Mouse (Mus musculus) spleen, postnatal 14 days (tissue): ENCODE measurements at regions not wholly inside any gene's neighbourhood (a gene's known extent, or its start where the extent isn't known, plus 50 kb on each side); places are given as distances from the start of the nearest gene placed in this dataset.

Experiments used
- DNase-seq, 2 experiments: peaks; one replicate each; pipeline ENCODE4 v3.0.0; 2021 to 2022; ENCODE audit warnings: low spot score in 2 of 2

DNA sequence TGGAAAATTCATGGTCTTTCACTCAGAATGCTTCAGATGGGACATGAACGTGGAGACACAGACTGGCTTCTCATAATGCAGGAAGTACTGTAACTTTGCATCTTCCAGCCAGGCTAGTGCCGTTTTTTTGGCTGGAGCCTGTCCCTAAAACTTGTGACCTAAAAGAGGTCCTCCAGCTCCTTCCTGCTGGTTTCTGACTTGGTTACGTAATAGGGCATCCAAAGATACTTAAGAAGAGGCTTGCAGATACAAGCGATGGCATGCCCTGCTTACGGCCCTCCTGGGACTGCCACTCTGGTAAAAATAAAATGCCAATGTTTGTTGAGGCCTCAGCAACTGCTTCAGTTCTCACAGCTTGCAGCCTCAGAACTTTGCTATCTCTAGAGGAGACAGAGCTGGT is 177.3 kb upstream of the Arl4c start:
- DNase-seq = no peak

DNA sequence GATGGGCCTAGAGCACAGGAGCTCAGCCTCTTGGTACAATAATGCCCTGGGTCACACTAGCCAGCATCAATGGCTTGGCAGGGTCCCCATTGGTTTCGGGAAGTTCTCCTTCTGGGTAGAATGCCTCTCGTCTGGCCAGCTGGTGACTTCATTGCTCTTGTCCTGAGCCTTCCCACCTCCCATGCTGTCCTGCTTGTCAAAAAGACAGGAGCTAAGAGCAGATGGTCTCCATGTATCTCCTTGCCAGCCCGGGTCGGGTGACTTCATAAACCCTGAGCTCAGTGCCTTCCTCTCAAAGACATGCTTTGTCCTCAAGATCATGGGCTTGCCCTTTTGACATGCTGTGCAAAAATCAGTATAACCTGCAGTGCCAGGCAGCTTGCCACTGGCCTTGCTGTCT is 179.2 kb upstream of the Sh3bp4 start:
- DNase-seq = no peak

DNA sequence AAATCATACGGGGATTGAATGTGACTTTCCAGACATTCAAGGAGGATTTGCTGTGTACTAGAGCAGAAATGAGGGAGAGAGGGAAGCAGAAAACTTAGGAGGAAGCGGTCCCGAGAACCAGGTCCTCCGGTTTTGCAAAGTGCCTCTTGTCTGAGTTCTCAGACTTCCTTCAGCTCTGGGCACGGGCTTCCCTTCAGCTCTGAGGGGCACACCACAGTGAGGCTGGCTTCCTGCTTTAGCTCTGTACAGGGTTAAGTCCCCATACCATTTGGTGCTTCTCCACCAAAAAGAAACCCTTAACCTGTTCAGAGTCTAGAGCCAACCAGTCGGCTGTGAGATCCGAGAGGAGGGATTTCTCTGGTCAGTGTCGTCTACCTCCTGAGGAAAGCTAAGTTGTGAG is 167.8 kb upstream of the Sh3bp4 start:
- DNase-seq = no peak

DNA sequence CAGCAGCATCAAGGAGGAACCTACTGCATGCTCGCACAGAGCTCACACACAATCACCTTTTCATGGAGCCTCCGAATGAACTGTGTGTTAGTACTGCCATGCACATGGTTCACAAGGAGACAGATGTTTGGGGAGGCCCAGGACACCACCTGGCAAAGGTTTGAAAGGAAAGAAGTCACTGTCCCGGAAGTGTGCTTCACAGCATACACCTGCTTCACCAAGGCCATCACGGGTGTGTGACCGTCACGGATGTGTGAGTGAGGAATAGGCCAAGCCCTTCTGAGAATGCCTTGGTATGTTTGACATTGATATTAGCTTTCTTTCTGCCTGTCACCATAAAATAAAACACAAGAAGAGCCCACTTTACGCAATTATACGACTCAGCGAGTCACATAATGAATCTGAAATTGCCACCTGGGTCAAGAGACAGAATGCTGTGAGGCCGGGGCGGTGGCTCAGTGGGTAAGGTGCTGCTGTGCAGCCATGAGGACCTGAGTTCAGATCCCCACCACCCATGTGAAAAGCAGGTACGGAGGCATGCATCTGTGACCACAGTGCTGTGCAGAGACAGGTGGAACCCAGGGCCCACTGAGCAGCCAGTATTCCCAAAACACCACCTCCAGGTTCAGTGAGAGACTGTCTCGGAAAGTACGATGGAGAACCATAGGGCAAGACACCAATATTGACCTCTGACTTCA is 162.3 kb upstream of the Sh3bp4 start:
- no peak for DNase-seq

DNA sequence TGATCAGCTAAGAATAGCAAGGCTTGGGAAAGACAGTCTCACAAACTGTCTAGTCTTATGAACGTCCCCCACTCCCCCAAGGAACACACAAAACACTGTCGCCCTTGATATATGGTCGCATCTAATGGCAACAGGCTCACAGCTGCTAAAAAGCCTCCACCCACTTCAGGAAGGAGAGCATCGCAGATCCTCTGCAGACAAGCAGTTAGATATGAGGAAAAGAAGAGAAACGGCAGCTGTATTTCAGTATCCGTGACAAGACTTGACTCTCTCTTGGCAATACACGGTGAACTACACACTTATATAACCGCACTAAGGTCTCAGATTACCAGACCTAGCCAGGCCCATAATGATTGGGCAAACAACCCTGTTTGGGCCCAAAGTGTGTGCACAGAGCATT is 161.5 kb upstream of the Sh3bp4 start:
- no peak for DNase-seq

DNA sequence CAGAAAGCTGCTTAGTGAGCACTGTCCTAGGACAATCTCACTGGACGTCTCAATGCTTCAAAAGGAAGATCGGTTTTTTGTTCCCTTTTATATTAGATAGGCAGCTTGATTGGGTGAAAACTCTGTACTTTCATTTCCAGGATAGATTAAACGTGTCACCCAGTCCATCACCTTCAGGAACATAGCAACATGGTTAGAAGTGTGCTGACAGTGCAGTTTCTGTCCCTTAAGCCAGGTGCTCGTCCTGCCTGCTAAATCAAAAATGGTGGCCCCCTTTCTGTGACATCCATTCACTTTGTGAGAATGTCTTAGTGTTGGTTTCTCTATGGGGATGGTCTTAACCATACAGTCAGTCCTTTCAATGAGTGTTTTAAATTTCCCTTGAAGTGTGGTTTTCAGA is 160.9 kb upstream of the Sh3bp4 start:
- no peak for DNase-seq

DNA sequence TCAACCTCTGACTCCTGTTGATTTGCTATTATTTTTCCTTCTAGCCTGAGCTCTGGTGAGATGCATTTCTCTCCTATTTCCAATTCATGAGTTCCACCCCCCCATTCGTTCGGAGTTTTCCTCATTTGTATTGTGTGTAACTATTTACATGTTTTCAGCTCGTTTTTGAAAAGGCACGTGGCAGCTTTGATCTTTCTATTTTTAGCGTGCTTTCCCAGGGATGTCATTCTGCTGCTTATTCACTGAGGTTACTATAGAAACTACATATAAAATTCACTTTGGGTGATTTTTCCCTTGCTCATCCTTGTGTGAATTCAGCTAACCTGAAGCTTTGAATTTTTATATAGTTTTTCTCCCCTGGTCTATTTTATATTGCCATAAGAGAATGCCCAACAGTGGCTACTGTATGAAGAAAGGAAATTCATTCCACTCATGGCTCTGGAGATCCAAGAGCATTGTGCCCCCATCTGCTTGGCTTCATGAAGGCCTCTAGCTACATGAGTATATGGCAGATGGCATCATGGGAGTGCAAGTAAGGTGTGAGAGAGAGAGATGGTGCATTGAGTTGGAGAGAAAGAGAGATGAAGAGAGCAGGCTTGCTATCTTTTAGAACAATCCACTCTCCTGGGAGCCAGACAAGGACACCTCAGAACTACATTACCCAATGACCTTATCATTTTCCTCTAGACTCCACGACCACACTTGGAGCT is 160.2 kb upstream of the Sh3bp4 start:
- DNase-seq = no peak

DNA sequence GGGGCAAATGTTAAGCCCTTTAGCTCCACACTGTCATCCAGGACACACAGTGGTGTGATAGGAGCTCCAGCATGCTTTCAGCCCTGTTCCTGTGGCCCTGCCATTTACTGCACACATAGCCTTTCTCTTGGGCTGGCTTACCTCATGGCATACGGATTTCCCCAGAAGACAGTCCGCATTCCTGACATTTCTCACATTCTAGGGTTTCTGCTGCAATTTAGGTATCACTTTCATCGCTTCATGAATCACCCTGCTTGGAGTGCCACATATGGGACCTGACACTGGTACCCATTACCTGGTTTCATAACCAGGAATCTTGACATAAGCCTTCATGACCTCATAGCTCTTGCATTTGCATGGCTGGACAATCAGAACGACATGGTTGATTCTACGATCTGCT is 158.5 kb upstream of the Sh3bp4 start:
- DNase-seq = no peak

DNA sequence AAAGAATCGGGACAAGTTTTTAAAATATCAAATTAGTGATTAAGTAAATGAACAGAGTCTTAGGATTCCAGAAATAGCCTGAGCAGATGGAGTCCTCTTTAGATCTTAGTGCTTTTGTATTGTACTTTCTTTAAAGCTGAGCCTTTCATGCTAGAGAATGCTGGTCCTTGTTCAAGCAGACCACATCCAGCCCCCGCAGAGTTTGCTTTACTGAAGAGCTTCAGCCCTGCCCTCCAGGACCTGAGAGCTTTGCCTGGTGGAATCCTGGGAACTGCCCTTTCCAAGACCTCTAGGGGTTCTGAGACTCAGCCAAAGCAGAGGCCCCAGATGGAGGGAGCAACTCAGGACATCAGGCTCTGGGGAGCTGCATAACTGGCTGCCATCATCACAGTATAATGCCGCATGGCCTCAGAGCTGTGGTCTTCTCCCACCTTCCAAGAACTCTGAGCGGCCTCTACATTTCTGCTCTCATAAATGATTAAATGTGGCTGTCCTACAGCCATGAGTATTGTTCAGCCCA is 153.6 kb upstream of the Sh3bp4 start:
- DNase-seq = no peak

DNA sequence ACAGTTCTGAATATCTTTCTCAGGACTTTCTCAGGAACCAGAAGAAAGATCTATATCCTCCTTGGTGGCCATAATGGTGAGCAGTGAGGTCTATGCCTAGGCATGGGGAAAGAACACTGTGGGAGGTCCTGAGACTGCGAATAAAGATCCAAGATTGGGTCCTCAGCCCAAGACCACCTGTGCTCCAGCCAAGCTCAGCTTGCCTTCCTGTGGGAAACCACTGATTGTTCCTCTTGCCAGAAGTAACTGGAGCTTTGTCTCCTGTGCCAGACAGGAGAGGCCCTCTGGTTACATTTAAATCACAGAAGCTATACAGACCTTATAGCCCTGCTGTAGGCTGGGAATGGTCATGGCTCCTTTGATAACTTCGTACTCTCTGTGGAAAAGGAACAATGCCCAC is 148.8 kb upstream of the Sh3bp4 start:
- no peak for DNase-seq

DNA sequence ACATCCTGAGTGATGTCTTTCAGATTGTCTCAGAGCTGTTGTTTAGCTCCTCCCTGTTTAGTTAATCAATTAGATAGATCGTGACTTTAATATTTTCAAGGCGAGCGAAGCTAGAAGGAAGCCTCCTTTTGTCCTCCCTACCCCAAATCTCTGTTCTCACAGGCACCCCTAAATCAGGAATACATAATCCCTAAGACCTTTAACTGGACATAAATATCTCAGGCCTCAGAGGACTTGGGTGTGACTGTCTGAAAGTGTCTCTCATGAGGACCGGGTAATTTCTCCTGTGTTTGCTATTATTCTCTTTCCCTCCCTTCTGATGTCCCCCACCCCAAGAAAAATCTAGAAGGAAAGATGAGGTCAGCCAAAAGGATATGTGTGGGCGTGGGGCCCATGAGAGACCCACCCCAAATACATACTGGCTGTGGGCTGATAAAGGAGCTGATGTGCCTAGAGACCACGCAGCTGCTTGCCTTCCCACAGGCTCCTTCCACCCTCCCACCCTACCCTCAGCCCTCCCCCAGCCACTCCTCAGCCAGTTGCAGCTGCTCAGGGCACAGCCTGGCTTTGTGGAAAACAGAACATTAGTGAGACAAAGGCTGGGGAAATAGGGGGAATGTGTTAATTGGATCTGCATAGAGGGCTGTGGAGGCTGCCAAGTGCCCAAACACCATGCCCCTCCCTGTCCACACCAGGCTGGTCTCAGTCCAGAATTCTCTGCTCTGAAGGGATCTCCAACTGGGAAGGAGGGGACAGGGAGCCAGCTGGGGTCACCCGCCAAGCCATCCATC is 146.2 kb upstream of the Sh3bp4 start:
- DNase-seq = no peak

DNA sequence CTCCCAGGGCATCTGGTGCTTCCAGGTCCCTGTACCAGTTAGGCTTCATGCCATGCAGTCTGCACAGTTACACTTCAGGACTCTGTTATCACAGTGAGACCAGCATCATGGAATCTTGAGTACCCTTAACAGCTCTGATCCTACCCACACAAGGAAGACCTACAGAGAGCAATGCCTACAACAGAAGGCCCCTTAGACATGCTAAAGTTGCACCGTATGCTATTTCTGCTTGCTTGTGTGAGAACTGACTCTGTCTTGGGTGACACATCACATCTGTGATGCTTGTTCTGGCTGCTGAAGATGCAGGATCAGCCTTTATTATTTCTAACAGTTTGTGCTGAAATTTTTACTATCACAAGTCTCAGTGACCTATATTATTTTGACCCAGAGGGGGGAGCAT is 135.0 kb upstream of the Sh3bp4 start:
- no peak for DNase-seq

DNA sequence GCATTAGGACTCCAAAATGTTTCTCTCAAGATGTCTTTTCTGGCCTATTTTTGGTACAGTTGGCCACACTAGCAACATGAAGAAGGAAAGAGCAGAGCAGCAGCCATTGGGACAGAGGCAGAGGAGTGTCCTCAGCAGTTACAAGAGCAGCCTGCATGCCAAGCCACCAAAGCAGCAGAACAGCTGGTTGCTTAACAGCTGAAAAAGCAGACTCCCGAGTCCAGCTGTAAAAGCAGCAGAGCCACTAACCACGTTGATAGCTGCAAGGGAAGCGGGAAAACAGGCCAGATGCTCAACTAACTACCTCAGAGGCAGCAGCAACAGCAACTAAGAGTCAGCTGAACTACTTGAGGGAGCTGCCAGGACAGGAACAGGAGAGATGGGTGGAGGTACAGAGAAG is 134.4 kb upstream of the Sh3bp4 start:
- DNase-seq = no peak

DNA sequence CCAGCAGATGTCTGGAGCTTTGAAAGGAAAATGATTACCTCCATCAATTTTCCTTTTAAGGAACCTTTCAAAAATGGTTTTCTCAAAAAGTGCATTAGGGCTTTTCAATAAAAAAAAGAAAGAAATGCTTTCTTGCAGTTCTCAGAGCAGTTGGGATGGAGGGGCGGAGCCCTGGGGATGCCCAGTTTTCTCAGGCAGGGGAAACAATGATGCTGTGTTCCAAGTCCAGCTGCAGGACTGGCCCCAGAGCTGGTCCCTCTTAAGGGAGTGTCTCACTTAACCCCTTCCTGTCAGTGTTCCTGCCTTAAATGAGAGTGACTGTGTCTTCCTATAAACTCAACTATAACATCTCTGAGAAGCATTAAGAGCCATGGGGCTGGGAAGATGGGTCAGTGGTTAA is 132.9 kb upstream of the Sh3bp4 start:
- DNase-seq = no peak

DNA sequence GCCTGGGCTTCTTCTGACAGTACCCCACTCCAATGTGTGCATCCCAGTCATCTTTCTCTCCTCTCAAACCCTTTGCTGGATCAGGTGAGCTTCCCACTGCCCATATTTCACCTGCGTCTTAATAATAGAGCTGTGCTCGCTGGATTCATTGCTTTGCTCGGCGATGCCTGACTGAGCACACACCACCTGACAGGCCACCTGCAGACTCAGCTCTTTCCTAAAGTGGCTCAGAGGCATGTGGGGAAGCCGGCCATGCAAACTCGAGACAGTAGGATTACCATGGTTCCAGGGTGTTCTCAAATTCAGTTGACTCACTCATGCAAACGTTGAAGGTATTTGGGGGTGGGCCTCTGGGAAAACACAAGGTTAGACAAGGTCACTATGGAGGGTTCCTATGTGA is 131.8 kb upstream of the Sh3bp4 start:
- DNase-seq = no peak

DNA sequence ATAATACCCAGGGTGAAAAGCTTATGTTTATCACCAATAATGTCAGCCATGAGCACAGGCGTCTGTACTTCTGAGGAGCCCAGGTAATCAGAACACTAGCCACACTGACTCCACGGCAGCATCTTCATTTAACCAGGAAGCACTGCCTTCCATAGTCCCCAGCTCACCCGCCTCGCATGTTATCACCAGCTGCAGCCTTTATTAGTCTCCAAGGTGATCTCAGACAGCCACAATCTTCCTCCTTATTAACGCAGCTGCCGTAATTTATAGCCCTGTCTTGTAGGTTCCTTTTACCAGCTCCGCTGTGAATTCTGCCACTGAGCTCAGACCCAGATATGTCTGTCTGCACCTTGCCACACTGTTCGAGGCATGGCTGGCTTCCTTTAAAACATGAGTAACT is 127.2 kb upstream of the Sh3bp4 start:
- DNase-seq = no peak

DNA sequence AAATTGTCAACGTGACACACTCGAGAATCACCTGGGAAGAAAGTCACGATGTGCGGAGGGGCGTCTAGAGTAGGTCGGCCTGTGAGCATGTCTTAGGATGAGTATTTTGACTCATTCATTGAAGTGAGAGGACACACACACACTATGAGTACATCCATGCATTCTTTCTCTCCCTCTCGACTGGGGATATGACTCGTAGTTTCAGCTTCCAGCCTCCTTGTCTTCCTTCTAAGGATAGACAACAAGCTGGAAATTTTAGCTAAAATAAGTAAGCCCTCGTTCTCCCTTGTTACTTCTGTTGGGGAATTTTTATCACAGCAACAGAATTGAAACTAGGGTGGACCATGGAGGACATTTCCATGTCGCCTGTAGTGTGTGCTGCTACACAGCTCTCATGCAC is 124.3 kb upstream of the Sh3bp4 start:
- no peak for DNase-seq

DNA sequence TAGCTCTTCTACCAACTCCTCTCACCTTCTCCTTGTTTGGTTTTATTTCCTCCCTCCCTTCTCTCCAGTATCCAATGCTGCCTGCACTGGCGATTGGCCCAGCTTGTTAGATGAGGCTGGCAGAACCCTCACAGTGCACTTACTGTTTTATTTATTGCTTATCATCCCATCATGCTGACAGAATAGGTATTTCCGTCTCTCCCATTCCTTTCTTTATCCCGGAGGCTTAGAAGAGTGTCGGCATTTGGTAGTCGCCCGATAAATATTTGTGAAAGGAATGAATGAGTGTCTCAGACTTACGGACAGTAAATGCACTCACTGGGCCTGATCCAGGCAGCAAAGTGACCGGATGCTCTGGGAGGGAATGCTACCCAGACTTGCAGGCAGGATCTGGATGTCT is 123.8 kb upstream of the Sh3bp4 start:
- DNase-seq = no peak

DNA sequence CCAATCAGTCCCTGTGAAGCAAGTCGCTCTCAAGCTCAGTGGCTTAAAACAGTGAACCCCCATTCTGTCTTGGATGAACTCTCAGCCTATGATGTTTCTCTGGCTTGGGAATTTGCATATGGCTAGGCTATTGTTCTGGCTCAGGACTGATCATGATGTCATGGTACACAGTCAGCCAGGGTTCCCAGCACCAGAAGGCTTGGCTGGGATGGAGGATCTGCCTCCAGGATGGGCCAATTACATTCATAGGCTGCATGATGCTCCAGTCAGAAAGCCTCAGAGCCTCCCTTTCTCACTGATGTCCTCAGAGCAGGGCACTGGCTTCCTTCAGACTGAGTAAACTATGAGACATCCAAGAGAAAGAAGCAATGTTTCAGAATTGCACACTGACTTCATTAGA is 120.3 kb upstream of the Sh3bp4 start:
- no peak for DNase-seq

DNA sequence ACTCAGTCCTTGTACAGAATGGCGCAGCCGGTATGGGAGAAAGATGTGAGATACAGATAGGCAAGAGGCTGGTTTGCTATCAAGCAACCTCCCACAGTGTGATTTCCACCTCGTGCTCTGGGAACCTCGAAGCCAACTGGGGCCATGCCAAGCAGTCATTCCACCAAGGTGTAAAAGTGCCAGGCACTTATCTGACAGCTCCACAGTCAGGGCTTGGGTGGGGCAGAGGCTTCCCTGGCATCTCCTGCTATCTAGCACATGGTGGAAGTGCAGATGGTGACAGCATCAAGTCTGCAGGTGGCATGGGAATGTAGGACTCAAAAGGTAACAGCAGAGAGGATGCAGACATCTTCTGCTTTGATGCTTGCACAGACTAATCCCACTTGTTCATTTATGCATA is 116.7 kb upstream of the Sh3bp4 start:
- DNase-seq = no peak

DNA sequence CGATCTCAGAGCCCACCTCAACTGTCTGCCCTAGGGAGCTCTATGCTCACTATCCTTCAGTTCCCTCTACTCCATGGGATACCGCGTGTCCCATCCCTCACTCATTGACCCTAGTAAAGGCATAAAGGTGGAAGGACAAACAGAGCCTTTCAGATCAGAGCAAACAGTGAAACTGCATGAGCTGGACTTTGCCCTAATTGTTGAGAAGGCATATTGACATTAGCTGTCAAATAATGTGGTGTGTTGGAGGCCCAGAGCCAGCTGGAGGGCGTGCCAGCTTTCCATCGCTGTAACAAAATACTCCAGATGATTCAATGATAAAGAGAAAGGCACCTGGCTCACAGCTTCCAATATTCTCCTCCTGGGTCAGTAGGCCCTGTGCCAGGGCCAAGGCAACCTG is 115.4 kb upstream of the Sh3bp4 start:
- DNase-seq = no peak

DNA sequence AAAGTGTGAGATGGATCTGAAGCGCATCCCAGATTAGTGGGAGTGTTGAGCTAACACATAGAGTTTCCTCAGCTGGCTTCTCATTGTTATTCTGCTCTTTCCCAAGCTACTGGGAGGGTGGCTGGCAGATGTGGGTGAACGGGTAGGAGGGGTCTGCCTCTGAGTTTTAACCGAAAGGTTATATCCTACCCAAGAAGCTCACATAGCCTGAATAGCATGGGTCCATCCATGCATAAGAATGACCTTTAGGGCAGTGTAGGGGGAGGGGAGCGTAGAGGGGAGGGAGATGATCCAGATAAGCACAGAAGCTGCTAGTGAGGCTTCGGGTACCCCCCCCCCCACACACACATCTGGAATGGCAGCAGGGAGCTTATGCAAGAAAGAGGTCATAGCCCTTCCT is 113.2 kb upstream of the Sh3bp4 start:
- DNase-seq = no peak

DNA sequence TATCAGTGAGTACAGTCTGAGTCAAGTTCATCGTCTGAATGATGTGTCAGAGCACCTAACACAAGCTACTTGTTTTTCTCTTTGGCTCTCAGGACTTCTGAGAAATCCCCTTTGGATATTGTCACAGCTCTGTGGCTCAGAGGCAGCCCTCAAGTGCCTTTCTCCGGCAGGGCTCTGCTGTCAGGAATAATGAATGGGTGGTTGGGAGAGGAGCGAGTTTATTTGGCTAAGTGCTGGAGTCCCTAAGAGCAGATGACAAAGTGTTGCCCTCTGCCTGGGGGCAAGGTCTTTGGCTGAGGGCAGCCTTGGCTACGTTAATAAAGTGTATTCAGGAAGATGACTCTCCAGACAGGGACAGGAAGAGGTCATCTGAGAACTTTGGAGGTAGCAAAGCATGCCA is 110.5 kb upstream of the Sh3bp4 start:
- DNase-seq = no peak
